Mouse (Mus musculus): ENCODE data around the gene Pzp. TPM values are rescaled to one million over a fixed set of nuclear protein-coding genes. Genes with fewer than 3 reads are reported as not detected.

Gene Pzp
- total RNA-seq, 2 experiments from 2014 or later: 0.09 to 0.83 TPM

GRCm38 (mm10) chr6:128436356-128437005 lies 90.0 kb downstream of the Pzp start:
- DNase-seq (ENCODE audit: low spot score): no peak

GRCm38 (mm10) chr6:128435474-128435873 lies 91.0 kb downstream of the Pzp start:
- peak; percentile 38 for DNase-seq (ENCODE audit: low spot score)

Other genes with a start within 250 kb of the Pzp start
- gene Tead4, start 225.9 kb downstream of the Pzp start, total RNA-seq (2021): 10 to 100 TPM in 1 of 2 experiments, 1 to 10 TPM in 1; 6.2 to 11.1 TPM
- gene Tulp3, start 170.9 kb downstream of the Pzp start, total RNA-seq (2021): 1 to 10 TPM; 6.3 to 8.2 TPM
- 1 to 10 TPM; 6.2 to 6.7 TPM for gene Rhno1, start 163.8 kb downstream of the Pzp start, total RNA-seq (2021)
- under 1 TPM; 0.11 to 0.19 TPM for gene Foxm1, start 163.8 kb downstream of the Pzp start, total RNA-seq (2021)
- gene Tex52, start 151.3 kb downstream of the Pzp start, total RNA-seq (2021): not detected
- not detected for gene Gm44596, start 151.2 kb downstream of the Pzp start, total RNA-seq (2021)
- 1 to 10 TPM; 1.2 to 1.7 TPM for gene Nrip2, start 127.4 kb downstream of the Pzp start, total RNA-seq (2021)
- gene Itfg2, start 101.8 kb downstream of the Pzp start, total RNA-seq (2021): 10 to 100 TPM; 16.4 to 19.9 TPM
- 100 to 1,000 TPM; 112 to 113 TPM for gene Fkbp4, start 88.0 kb downstream of the Pzp start, total RNA-seq (2021)
- not detected for gene A2ml1, start 54.9 kb upstream of the Pzp start, total RNA-seq (2021)
- gene Klrb1a, start 96.8 kb upstream of the Pzp start, total RNA-seq (2021): not detected
- not detected for gene Clec2h, start 135.7 kb upstream of the Pzp start, total RNA-seq (2021)
- gene Klrb1, start 196.3 kb upstream of the Pzp start, total RNA-seq (2021): not detected